Mouse (Mus musculus): Measurements from ENCODE around the gene Npcd. TPM values are rescaled to one million over a fixed set of nuclear protein-coding genes. Genes with fewer than 3 reads are reported as not detected.

Gene Npcd
- polyA plus RNA-seq, 1 experiment = 1.2 TPM

GRCm38 (mm10) chr15:79859821-79860220, 25.8 kb upstream of the Npcd start:
- Histone ChIP-seq H3K9ac (ENCODE audit: low read depth, poor library complexity, severe bottlenecking) (no peak overlapping the region), H3K4me1 (ENCODE audit: control insufficient read depth, insufficient read depth, low read length) (no peaks in the 10 kb centered on the region), H3K27ac (ENCODE audit: insufficient read depth, low read length) (no peak overlapping the region), H3K27me3 (ENCODE audit: control insufficient read depth, insufficient read depth, low read length, poor library complexity, severe bottlenecking) (no peaks in the 10 kb centered on the region), H3K9me3 (replicated peaks; ENCODE audit: control insufficient read depth, insufficient read depth, low read length, poor library complexity, severe bottlenecking) (no peaks in the 10 kb centered on the region), H3K4me3 (ENCODE audit: low read depth, low read length) (no peak overlapping the region), H3K36me3 (ENCODE audit: control insufficient read depth, insufficient read depth, low read length, poor library complexity, severe bottlenecking) (no peaks in the 10 kb centered on the region)
- TF ChIP-seq CTCF (IDR thresholded peaks at IDR 0.05; ENCODE audit: low read depth, low read length) = no peak
- TF ChIP-seq POLR2A (IDR thresholded peaks at IDR 0.05; ENCODE audit: insufficient read depth, low read length) = no peak
- no peak for TF ChIP-seq EP300 (IDR thresholded peaks at IDR 0.05; ENCODE audit: insufficient read depth, low read depth, low read length)

GRCm38 (mm10) chr15:79858979-79859378, 24.9 kb upstream of the Npcd start:
- H3K27me3 ChIP-seq (ENCODE audit: control insufficient read depth, insufficient read depth, low read length, poor library complexity, severe bottlenecking) = no peaks in the 10 kb centered on the region
- H3K4me1 ChIP-seq (ENCODE audit: control insufficient read depth, insufficient read depth, low read length) = peaks cover 3% of the 10 kb centered on the region
- no peak overlapping the region for H3K9ac ChIP-seq (ENCODE audit: low read depth, poor library complexity, severe bottlenecking)
- TF ChIP-seq CTCF (IDR thresholded peaks at IDR 0.05; ENCODE audit: low read depth, low read length) = no peak
- no peak for TF ChIP-seq POLR2A (IDR thresholded peaks at IDR 0.05; ENCODE audit: insufficient read depth, low read length)
- TF ChIP-seq EP300 (IDR thresholded peaks at IDR 0.05; ENCODE audit: insufficient read depth, low read depth, low read length) = no peak
- H3K4me3 ChIP-seq (ENCODE audit: low read depth, low read length) = no peak overlapping the region
- no peaks in the 10 kb centered on the region for H3K9me3 ChIP-seq (replicated peaks; ENCODE audit: control insufficient read depth, insufficient read depth, low read length, poor library complexity, severe bottlenecking)
- H3K36me3 ChIP-seq (ENCODE audit: control insufficient read depth, insufficient read depth, low read length, poor library complexity, severe bottlenecking) = no peaks in the 10 kb centered on the region
- H3K27ac ChIP-seq (ENCODE audit: insufficient read depth, low read length) = no peak overlapping the region

- Histone ChIP-seq H3K9me3 (replicated peaks; ENCODE audit: control insufficient read depth, insufficient read depth, low read length, poor library complexity, severe bottlenecking) (no peaks in the 10 kb centered on the region), H3K36me3 (ENCODE audit: control insufficient read depth, insufficient read depth, low read length, poor library complexity, severe bottlenecking) (no peaks in the 10 kb centered on the region), H3K27ac (ENCODE audit: insufficient read depth, low read length) (no peak overlapping the region), H3K4me1 (ENCODE audit: control insufficient read depth, insufficient read depth, low read length) (peaks cover 5% of the 10 kb centered on the region), H3K27me3 (ENCODE audit: control insufficient read depth, insufficient read depth, low read length, poor library complexity, severe bottlenecking) (no peaks in the 10 kb centered on the region), H3K4me3 (ENCODE audit: low read depth, low read length) (no peak overlapping the region), H3K9ac (ENCODE audit: low read depth, poor library complexity, severe bottlenecking) (no peak overlapping the region)
- TF ChIP-seq POLR2A (IDR thresholded peaks at IDR 0.05; ENCODE audit: insufficient read depth, low read length) (no peak), CTCF (IDR thresholded peaks at IDR 0.05; ENCODE audit: low read depth, low read length) (no peak), EP300 (IDR thresholded peaks at IDR 0.05; ENCODE audit: insufficient read depth, low read depth, low read length) (no peak)
These were observed 16.1 kb upstream of the Npcd start for GRCm38 (mm10) chr15:79850143-79850542.

- peak; percentile 80; the same call in 1 of the 2 replicates for TF ChIP-seq EP300 (IDR thresholded peaks at IDR 0.05; ENCODE audit: insufficient read depth, low read depth, low read length)
- TF ChIP-seq POLR2A (IDR thresholded peaks at IDR 0.05; ENCODE audit: insufficient read depth, low read length) = peak; percentile 53
- no peak for TF ChIP-seq CTCF (IDR thresholded peaks at IDR 0.05; ENCODE audit: low read depth, low read length)
- H3K4me3 ChIP-seq (ENCODE audit: low read depth, low read length) = peak overlapping the region; percentile 82
- H3K9me3 ChIP-seq (replicated peaks; ENCODE audit: control insufficient read depth, insufficient read depth, low read length, poor library complexity, severe bottlenecking) = no peaks in the 10 kb centered on the region
- peaks cover 3% of the 10 kb centered on the region for H3K4me1 ChIP-seq (ENCODE audit: control insufficient read depth, insufficient read depth, low read length)
- no peaks in the 10 kb centered on the region; the same call in 1 of the 2 replicates for H3K36me3 ChIP-seq (ENCODE audit: control insufficient read depth, insufficient read depth, low read length, poor library complexity, severe bottlenecking)
- no peaks in the 10 kb centered on the region for H3K27me3 ChIP-seq (ENCODE audit: control insufficient read depth, insufficient read depth, low read length, poor library complexity, severe bottlenecking)
- peak overlapping the region; percentile 92 for H3K27ac ChIP-seq (ENCODE audit: insufficient read depth, low read length)
- peak overlapping the region; percentile 85 for H3K9ac ChIP-seq (ENCODE audit: low read depth, poor library complexity, severe bottlenecking)
These were observed 13.1 kb upstream of the Npcd start for GRCm38 (mm10) chr15:79847100-79847499.

- H3K36me3 ChIP-seq (ENCODE audit: control insufficient read depth, insufficient read depth, low read length, poor library complexity, severe bottlenecking) = no peaks in the 10 kb centered on the region; the same call in 1 of the 2 replicates
These were observed 11.9 kb upstream of the Npcd start for GRCm38 (mm10) chr15:79845986-79846385.

GRCm38 (mm10) chr15:79842985-79843384, 8.9 kb upstream of the Npcd start:
- Histone ChIP-seq H3K36me3 (ENCODE audit: control insufficient read depth, insufficient read depth, low read length, poor library complexity, severe bottlenecking) (no peaks in the 10 kb centered on the region; the same call in 1 of the 2 replicates), H3K9me3 (replicated peaks; ENCODE audit: control insufficient read depth, insufficient read depth, low read length, poor library complexity, severe bottlenecking) (no peaks in the 10 kb centered on the region), H3K4me1 (ENCODE audit: control insufficient read depth, insufficient read depth, low read length) (no peaks in the 10 kb centered on the region), H3K27ac (ENCODE audit: insufficient read depth, low read length) (no peak overlapping the region), H3K4me3 (ENCODE audit: low read depth, low read length) (no peak overlapping the region), H3K27me3 (ENCODE audit: control insufficient read depth, insufficient read depth, low read length, poor library complexity, severe bottlenecking) (no peaks in the 10 kb centered on the region), H3K9ac (ENCODE audit: low read depth, poor library complexity, severe bottlenecking) (no peak overlapping the region)
- no peak for TF ChIP-seq EP300 (IDR thresholded peaks at IDR 0.05; ENCODE audit: insufficient read depth, low read depth, low read length)

More at GRCm38 (mm10) chr15:79845986-79846385, 11.9 kb upstream of the Npcd start:
- no peaks in the 10 kb centered on the region for H3K27me3 ChIP-seq (ENCODE audit: control insufficient read depth, insufficient read depth, low read length, poor library complexity, severe bottlenecking)
- H3K9ac ChIP-seq (ENCODE audit: low read depth, poor library complexity, severe bottlenecking) = peak overlapping the region; percentile 85
- H3K4me1 ChIP-seq (ENCODE audit: control insufficient read depth, insufficient read depth, low read length) = peaks cover 3% of the 10 kb centered on the region
- H3K9me3 ChIP-seq (replicated peaks; ENCODE audit: control insufficient read depth, insufficient read depth, low read length, poor library complexity, severe bottlenecking) = no peaks in the 10 kb centered on the region
- peak overlapping the region; percentile 91 for H3K4me3 ChIP-seq (ENCODE audit: low read depth, low read length)
- peak overlapping the region; percentile 92 for H3K27ac ChIP-seq (ENCODE audit: insufficient read depth, low read length)
- TF ChIP-seq EP300 (IDR thresholded peaks at IDR 0.05; ENCODE audit: insufficient read depth, low read depth, low read length) (no peak), POLR2A (IDR thresholded peaks at IDR 0.05; ENCODE audit: insufficient read depth, low read length) (no peak), CTCF (IDR thresholded peaks at IDR 0.05; ENCODE audit: low read depth, low read length) (no peak)
